Mouse (Mus musculus): ENCODE data around the gene Atxn1. TPM values are rescaled to one million over a fixed set of nuclear protein-coding genes. Genes with fewer than 3 reads are reported as not detected.

The Atxn1 gene
- polyA plus RNA-seq, 1 experiment from 2014 or later = 1.7 TPM

DNA sequence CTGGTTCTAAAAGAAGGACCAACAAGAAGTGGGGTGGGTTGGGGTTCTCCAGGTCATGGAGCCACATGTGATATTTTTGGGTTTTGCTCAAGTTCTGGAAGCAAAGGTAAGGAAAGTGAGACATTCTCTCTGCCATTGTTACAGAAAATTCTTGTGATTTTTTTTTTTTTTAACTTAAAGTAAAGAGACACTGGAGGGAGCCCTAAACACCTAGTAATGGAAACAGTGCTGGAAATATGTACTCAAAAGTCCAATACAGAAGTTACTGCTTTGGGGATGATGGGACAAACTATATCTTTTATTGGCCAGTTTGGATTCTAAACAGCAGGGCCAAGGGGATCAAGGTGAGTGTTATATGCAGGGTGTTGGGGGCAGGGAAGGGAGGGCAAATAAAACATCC, 330.9 kb downstream of the Atxn1 start:
- Histone ChIP-seq H3K4me2 (no peak overlapping the region), H3K4me3 (no peak overlapping the region), H3K36me3 (no peaks in the 10 kb centered on the region), H3K4me1 (peaks cover 7% of the 10 kb centered on the region), H3K27me3 (replicated peaks) (no peaks in the 10 kb centered on the region), H3K9me3 (replicated peaks) (no peaks in the 10 kb centered on the region), H3K9ac (no peak overlapping the region), H3K27ac (no peak overlapping the region)
- ATAC-seq = no peak

DNA sequence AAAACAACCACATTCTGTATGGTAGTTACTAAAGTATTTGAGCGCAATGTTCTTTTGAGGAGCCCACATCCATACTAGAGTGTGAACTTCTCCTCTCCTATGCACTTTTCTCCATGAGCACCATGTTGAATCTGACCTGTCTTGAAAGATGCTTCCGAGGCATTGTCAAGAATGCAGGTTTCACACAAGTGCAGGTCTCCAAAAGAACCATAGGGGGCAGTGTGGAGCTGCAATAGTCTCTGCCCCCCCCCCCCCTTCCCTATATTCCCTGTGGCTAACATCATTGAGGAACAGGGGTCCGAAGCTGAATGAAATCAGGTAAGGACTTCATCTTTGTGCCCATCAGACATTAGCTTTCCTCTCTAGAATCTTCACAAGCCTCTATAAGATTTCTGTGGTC, 332.7 kb downstream of the Atxn1 start:
- no peaks in the 10 kb centered on the region for H3K9me3 ChIP-seq (replicated peaks)
- H3K4me2 ChIP-seq = no peak overlapping the region
- H3K9ac ChIP-seq = no peak overlapping the region
- no peaks in the 10 kb centered on the region for H3K36me3 ChIP-seq
- 64% methylated on average over 3 of the region's 3 CpGs for WGBS (ENCODE audit: insufficient replicate concordance)
- H3K4me3 ChIP-seq = no peak overlapping the region
- H3K27ac ChIP-seq = no peak overlapping the region
- H3K27me3 ChIP-seq (replicated peaks) = no peaks in the 10 kb centered on the region
- H3K4me1 ChIP-seq = peaks cover 7% of the 10 kb centered on the region
- no peak for ATAC-seq

- no peak overlapping the region for H3K27ac ChIP-seq
- H3K9me3 ChIP-seq (replicated peaks) = no peaks in the 10 kb centered on the region
- H3K4me3 ChIP-seq = no peak overlapping the region
- WGBS (ENCODE audit: insufficient replicate concordance) = 75% methylated on average over 12 of the region's 12 CpGs
- H3K4me2 ChIP-seq = no peak overlapping the region
- no peak overlapping the region for H3K9ac ChIP-seq
- no peaks in the 10 kb centered on the region for H3K27me3 ChIP-seq (replicated peaks)
- H3K4me1 ChIP-seq = no peaks in the 10 kb centered on the region
- no peaks in the 10 kb centered on the region for H3K36me3 ChIP-seq
- no peak for ATAC-seq
Observed at GRCm38 (mm10) chr13:45630518-45631290, 334.1 kb downstream of the Atxn1 start.

DNA sequence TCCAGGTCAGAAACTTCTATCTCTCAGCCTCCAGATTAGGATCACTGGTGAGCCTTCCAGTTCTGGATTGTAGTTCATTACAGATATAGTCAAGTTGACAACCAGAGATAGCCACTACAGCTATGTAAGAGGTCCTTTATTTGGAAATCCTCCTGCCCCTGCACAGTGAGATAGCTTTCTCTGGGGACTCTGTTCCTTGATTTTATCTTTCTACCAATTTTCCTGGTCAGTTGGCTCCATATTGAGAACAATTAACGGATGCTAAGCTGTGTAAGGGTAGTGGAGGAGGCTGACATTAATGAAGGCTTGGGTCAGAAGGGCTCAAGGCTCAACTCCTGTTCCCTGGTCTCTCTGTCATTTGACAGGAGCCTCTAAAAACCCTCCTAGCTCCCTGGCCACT, 335.1 kb downstream of the Atxn1 start:
- H3K4me1 ChIP-seq = no peaks in the 10 kb centered on the region
- H3K4me2 ChIP-seq = no peak overlapping the region
- WGBS (ENCODE audit: insufficient replicate concordance) = 52% methylated on average over 1 of the region's 1 CpGs
- H3K4me3 ChIP-seq = no peak overlapping the region
- H3K27me3 ChIP-seq (replicated peaks) = no peaks in the 10 kb centered on the region
- no peak overlapping the region for H3K9ac ChIP-seq
- ATAC-seq = no peak
- no peaks in the 10 kb centered on the region for H3K36me3 ChIP-seq
- H3K9me3 ChIP-seq (replicated peaks) = no peaks in the 10 kb centered on the region
- H3K27ac ChIP-seq = no peak overlapping the region

- Histone ChIP-seq H3K4me3 (no peak overlapping the region), H3K4me1 (no peaks in the 10 kb centered on the region), H3K9ac (no peak overlapping the region), H3K27ac (no peak overlapping the region), H3K9me3 (replicated peaks) (peaks cover 7% of the 10 kb centered on the region), H3K36me3 (0 out of 2 replicates have a peak, but pooled peaks cover 4% of the 10 kb centered on the region), H3K27me3 (replicated peaks) (no peaks in the 10 kb centered on the region), H3K4me2 (no peak overlapping the region)
- ATAC-seq = no peak
- WGBS (ENCODE audit: insufficient replicate concordance) = 81% methylated on average over 8 of the region's 8 CpGs
Observed at GRCm38 (mm10) chr13:45628341-45628740, 336.5 kb downstream of the Atxn1 start.

DNA sequence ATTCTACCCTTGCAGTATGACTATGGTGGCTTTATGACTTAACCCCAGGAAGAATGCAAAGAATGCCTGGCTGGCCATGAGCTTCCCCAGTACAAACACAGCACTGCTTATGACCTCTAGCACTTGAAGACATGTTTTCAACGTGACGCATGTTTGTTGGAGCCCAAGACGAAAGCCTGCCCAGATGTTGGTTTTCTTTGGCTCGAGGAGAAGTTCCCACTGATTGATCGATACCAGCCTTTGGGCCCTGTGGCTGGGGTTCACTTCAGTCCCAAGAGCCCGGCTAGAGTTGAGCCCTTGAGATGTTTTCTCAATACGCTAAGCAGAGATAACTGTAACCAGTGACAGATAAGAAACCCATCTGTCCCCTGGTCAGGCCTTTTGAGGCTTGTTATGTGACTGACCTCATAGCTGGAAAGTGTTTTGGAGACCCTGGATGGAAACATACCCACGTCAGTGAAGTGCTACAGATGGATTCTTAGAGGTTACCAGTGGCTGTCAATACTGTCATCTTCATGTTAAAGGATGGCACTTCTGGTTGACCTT, 337.5 kb downstream of the Atxn1 start:
- no peak overlapping the region for H3K9ac ChIP-seq
- H3K27ac ChIP-seq = no peak overlapping the region
- no peak overlapping the region for H3K4me3 ChIP-seq
- 44% methylated on average over 8 of the region's 8 CpGs for WGBS (ENCODE audit: insufficient replicate concordance)
- 0 out of 2 replicates have a peak, but pooled peaks cover 4% of the 10 kb centered on the region for H3K36me3 ChIP-seq
- no peak overlapping the region for H3K4me2 ChIP-seq
- no peaks in the 10 kb centered on the region for H3K4me1 ChIP-seq
- no peak for ATAC-seq
- H3K27me3 ChIP-seq (replicated peaks) = no peaks in the 10 kb centered on the region
- peaks cover 7% of the 10 kb centered on the region for H3K9me3 ChIP-seq (replicated peaks)

- Histone ChIP-seq H3K4me1 (0 out of 2 replicates have a peak, but pooled peaks cover 2% of the 10 kb centered on the region), H3K36me3 (0 out of 2 replicates have a peak, but pooled peaks cover 4% of the 10 kb centered on the region), H3K27me3 (replicated peaks) (no peaks in the 10 kb centered on the region), H3K27ac (no peak overlapping the region), H3K4me3 (no peak overlapping the region), H3K9me3 (replicated peaks) (peaks cover 7% of the 10 kb centered on the region), H3K4me2 (no peak overlapping the region), H3K9ac (no peak overlapping the region)
- no peak for ATAC-seq
- 79% methylated on average over 5 of the region's 5 CpGs for WGBS (ENCODE audit: insufficient replicate concordance)
Observed at GRCm38 (mm10) chr13:45625740-45626139, 339.1 kb downstream of the Atxn1 start.

- ATAC-seq = no peak
Observed at GRCm38 (mm10) chr13:45623846-45624245, 341.0 kb downstream of the Atxn1 start.

DNA sequence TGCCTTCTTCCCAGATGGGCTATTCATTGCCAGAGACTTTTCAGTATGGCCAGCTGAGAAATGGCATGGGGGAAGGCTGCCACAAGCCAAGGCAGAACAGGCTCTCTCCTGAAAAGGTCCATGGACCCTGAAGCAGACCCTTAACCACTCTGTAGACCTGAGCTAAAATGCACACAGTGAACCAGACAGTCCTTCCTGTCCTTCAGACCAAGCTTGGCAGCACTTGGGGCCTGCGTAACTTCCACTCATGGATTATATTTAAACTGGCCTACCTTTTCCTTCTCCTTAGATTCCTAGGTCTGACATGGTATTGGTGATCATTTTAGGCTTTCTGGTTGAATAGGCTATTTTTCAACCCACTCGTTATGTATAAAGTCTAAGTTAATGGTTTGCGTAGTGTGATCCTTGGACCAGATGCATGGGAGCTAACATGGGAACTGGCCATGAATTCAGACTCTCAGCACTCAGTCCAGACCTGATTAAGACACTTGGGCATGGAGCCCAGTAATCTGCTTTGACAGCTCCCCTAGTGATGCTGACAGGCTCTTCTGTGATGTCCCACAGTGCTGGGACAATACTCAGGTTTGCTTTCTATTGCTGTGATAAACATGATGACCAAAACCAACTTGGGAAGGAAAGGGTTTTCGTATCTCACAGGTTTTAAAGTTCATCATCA, 341.8 kb downstream of the Atxn1 start:
- H3K27me3 ChIP-seq (replicated peaks) = no peaks in the 10 kb centered on the region
- H3K4me1 ChIP-seq = 0 out of 2 replicates have a peak, but pooled peaks cover 5% of the 10 kb centered on the region
- H3K9me3 ChIP-seq (replicated peaks) = peaks cover 7% of the 10 kb centered on the region
- 0 out of 2 replicates have a peak, but pooled peaks cover 4% of the 10 kb centered on the region for H3K36me3 ChIP-seq
- no peak overlapping the region for H3K4me2 ChIP-seq
- WGBS (ENCODE audit: insufficient replicate concordance) = 83% methylated on average over 4 of the region's 4 CpGs
- H3K4me3 ChIP-seq = no peak overlapping the region
- H3K9ac ChIP-seq = no peak overlapping the region
- ATAC-seq = no peak
- H3K27ac ChIP-seq = no peak overlapping the region

More at GRCm38 (mm10) chr13:45623846-45624245, 341.0 kb downstream of the Atxn1 start:
- WGBS (ENCODE audit: insufficient replicate concordance) = 69% methylated on average over 1 of the region's 1 CpGs
- H3K27me3 ChIP-seq (replicated peaks) = no peaks in the 10 kb centered on the region
- H3K4me2 ChIP-seq = no peak overlapping the region
- peaks cover 7% of the 10 kb centered on the region for H3K9me3 ChIP-seq (replicated peaks)
- H3K4me1 ChIP-seq = 0 out of 2 replicates have a peak, but pooled peaks cover 5% of the 10 kb centered on the region
- H3K9ac ChIP-seq = no peak overlapping the region
- H3K4me3 ChIP-seq = no peak overlapping the region
- H3K27ac ChIP-seq = peak overlapping the region; percentile 47; the same call in 1 of the 2 replicates
- 0 out of 2 replicates have a peak, but pooled peaks cover 4% of the 10 kb centered on the region for H3K36me3 ChIP-seq

GRCm38 (mm10) chr13:45620687-45621086, 344.1 kb downstream of the Atxn1 start:
- 0 out of 2 replicates have a peak, but pooled peaks cover 4% of the 10 kb centered on the region for H3K36me3 ChIP-seq
- 0 out of 2 replicates have a peak, but pooled peaks cover 5% of the 10 kb centered on the region for H3K4me1 ChIP-seq
- H3K4me3 ChIP-seq = no peak overlapping the region
- ATAC-seq = no peak
- no peak overlapping the region for H3K4me2 ChIP-seq
- H3K27ac ChIP-seq = no peak overlapping the region
- H3K9me3 ChIP-seq (replicated peaks) = peaks cover 7% of the 10 kb centered on the region
- no peaks in the 10 kb centered on the region for H3K27me3 ChIP-seq (replicated peaks)
- H3K9ac ChIP-seq = no peak overlapping the region
- 72% methylated on average over 12 of the region's 12 CpGs for WGBS (ENCODE audit: insufficient replicate concordance)

DNA sequence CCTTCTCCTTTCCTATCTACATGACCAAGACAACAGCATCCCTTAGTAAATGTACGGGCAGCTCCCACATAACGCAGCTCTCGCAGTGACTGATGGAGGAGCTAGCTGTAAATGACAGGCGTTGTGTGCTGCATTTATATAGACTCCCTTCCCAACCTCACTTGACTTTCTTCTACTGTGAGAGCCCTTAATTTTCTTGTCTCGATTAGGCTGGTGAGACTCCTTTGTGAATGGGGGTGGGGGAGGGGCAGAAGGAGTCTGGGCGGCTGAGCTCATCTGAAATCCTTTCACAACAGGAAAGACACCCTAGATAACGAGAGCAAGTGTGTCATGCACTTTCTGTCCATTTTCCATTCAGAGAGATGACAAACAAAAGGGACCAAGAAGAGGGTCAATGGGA, 344.5 kb downstream of the Atxn1 start:
- no peak for ATAC-seq
- Histone ChIP-seq H3K27me3 (replicated peaks) (no peaks in the 10 kb centered on the region), H3K9me3 (replicated peaks) (peaks cover 7% of the 10 kb centered on the region), H3K4me2 (no peak overlapping the region), H3K36me3 (0 out of 2 replicates have a peak, but pooled peaks cover 4% of the 10 kb centered on the region), H3K4me1 (0 out of 2 replicates have a peak, but pooled peaks cover 5% of the 10 kb centered on the region), H3K4me3 (no peak overlapping the region), H3K9ac (no peak overlapping the region), H3K27ac (no peak overlapping the region)
- 59% methylated on average over 7 of the region's 7 CpGs for WGBS (ENCODE audit: insufficient replicate concordance)

DNA sequence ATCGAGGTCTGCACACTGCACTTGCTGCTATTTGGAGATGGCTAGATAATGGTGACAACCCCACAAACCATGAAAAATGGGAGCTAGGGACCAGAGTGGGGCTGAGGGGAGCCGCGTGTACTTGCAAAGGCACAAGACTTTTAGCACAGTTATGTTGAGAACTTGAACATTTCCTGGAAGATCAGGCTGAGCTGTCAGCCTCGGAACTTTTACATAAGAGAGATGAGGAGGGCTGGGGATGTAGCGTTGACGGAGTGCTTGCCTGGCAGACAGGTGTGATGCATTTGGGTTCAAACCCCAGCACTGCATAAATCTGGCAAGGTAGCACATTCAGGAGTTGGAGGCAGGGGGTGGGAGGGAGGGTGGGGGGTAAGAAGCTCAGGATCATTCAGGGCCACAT, 346.8 kb downstream of the Atxn1 start:
- H3K9ac ChIP-seq = no peak overlapping the region
- no peak for ATAC-seq
- WGBS (ENCODE audit: insufficient replicate concordance) = 58% methylated on average over 6 of the region's 6 CpGs

More for the DNA sequence above, 346.8 kb downstream of the Atxn1 start:
- Histone ChIP-seq H3K4me1 (0 out of 2 replicates have a peak, but pooled peaks cover 5% of the 10 kb centered on the region), H3K36me3 (no peaks in the 10 kb centered on the region), H3K27me3 (replicated peaks) (no peaks in the 10 kb centered on the region), H3K27ac (no peak overlapping the region), H3K4me2 (no peak overlapping the region), H3K9me3 (replicated peaks) (no peaks in the 10 kb centered on the region), H3K4me3 (no peak overlapping the region)
